Mouse (Mus musculus): ENCODE results near the gene Aacs.

GRCm38 (mm10) chr5:125470713-125471112 lies 4.9 kb upstream of the Aacs start:
- TF ChIP-seq POLR2A (IDR thresholded peaks at IDR 0.05; ENCODE audit: low read depth, low read length): no peak
- TF ChIP-seq USF1 (IDR thresholded peaks at IDR 0.05; ENCODE audit: low read depth, low read length): no peak
- TF ChIP-seq EP300 (IDR thresholded peaks at IDR 0.05; ENCODE audit: low read length): no peak
- no peak for TF ChIP-seq NELFE (IDR thresholded peaks at IDR 0.05; ENCODE audit: low read depth, low read length)
- TF ChIP-seq CTCF (conservative IDR thresholded peaks at IDR 0.05 in 1 of 2, IDR thresholded peaks at IDR 0.05 in 1 of 2; ENCODE audit: low read depth in 2 of 2, low read length in 2 of 2): no peak
- no peak for TF ChIP-seq MAX (IDR thresholded peaks at IDR 0.05; ENCODE audit: low read length)
- no peak for TF ChIP-seq JUND (conservative IDR thresholded peaks at IDR 0.05; ENCODE audit: low read depth, low read length)
- TF ChIP-seq ZKSCAN1 (IDR thresholded peaks at IDR 0.05; ENCODE audit: borderline replicate concordance, low read depth, low read length): no peak
- TF ChIP-seq BHLHE40 (IDR thresholded peaks at IDR 0.05; ENCODE audit: low read depth, low read length): no peak
